Mouse (Mus musculus): ENCODE measurements around the gene Dlx5.

- TF ChIP-seq USF1 (IDR thresholded peaks at IDR 0.05; ENCODE audit: low read depth) (no peak), POLR2A (IDR thresholded peaks at IDR 0.05; ENCODE audit: insufficient read length, low read depth) (no peak), MAX (IDR thresholded peaks at IDR 0.05; ENCODE audit: low read depth) (no peak), TCF3 (IDR thresholded peaks at IDR 0.05; ENCODE audit: insufficient read length, low read depth) (no peak), REST (IDR thresholded peaks at IDR 0.05; ENCODE audit: insufficient read depth, insufficient read length) (no peak), MYOG (IDR thresholded peaks at IDR 0.05; ENCODE audit: control insufficient read depth in 1 of 3, insufficient read depth in 1 of 3, insufficient read length in 2 of 3, low read depth in 2 of 3) (no peak), MYOD1 (IDR thresholded peaks at IDR 0.05; ENCODE audit: control insufficient read depth in 1 of 3, insufficient read length in 2 of 3, low read depth in 2 of 3) (no peak), POLR2AphosphoS2 (IDR thresholded peaks at IDR 0.05; ENCODE audit: insufficient read length, low read depth) (no peak), CEBPB (IDR thresholded peaks at IDR 0.05; ENCODE audit: insufficient read depth, poor library complexity, severe bottlenecking) (no peak), TCF12 (IDR thresholded peaks at IDR 0.05; ENCODE audit: insufficient read depth, poor library complexity, severe bottlenecking) (no peak), E2F4 (IDR thresholded peaks at IDR 0.05; ENCODE audit: insufficient read depth) (no peak), SRF (IDR thresholded peaks at IDR 0.05; ENCODE audit: control insufficient read depth, insufficient read length, low read depth) (no peak)
These were observed 48.9 kb upstream of the Dlx5 start for GRCm38 (mm10) chr6:6930831-6931230.

All from myocyte (in vitro differentiated cells).